Mouse (Mus musculus) neural tube, embryonic 11.5 days (tissue): ENCODE results near the gene Lhx4. TPM values are rescaled to one million over a fixed set of nuclear protein-coding genes. Genes with fewer than 3 reads are reported as not detected.
A peak's percentile ranks its signal among the peaks of the same experiment; 100 is the strongest.

Experiments used
- ATAC-seq: fragments of 200-750 bp; cut with Nextera tagmentation; 2 replicates; pipeline ENCODE4 v1.8.0; 2017; ENCODE audit warnings: moderate number of reproducible peaks, mild to moderate bottlenecking, moderate TSS enrichment, moderate library complexity; ENCODE audit not compliant: insufficient read depth, low FRiP score, low TSS enrichment
- DNase-seq: peaks from one replicate; pipeline ENCODE4 v3.0.0-alpha.2; 2015; ENCODE audit warnings: low spot score
- H3K27ac ChIP-seq: fragments of 300-500 bp; sonication (generic); 2 replicates; pipeline ENCODE4 v1.5.1; 2014; ENCODE audit warnings: low read depth, mild to moderate bottlenecking, low read length
- H3K27me3 ChIP-seq: fragments of 300-500 bp; sonication (generic); 2 replicates; pipeline ENCODE4 v1.6.1; 2014; ENCODE audit warnings: mild to moderate bottlenecking, low read length, mixed read lengths; ENCODE audit not compliant: control insufficient read depth, insufficient read depth
- H3K36me3 ChIP-seq: fragments of 300-500 bp; sonication (generic); 2 replicates; pipeline ENCODE4 v1.6.1; 2014; ENCODE audit warnings: mild to moderate bottlenecking, low read length, moderate library complexity, mixed read lengths; ENCODE audit not compliant: control insufficient read depth, insufficient read depth
- H3K4me1 ChIP-seq: fragments of 300-500 bp; sonication (generic); 2 replicates; pipeline ENCODE4 v1.6.1; 2014; ENCODE audit warnings: low read length, mixed read lengths; ENCODE audit not compliant: control insufficient read depth, insufficient read depth
- H3K4me2 ChIP-seq: fragments of 300-500 bp; sonication (generic); 2 replicates; pipeline ENCODE4 v1.6.1; 2014; ENCODE audit warnings: low read depth, mild to moderate bottlenecking, moderate library complexity
- H3K4me3 ChIP-seq: fragments of 300-500 bp; sonication (generic); 2 replicates; pipeline ENCODE4 v1.5.1; 2014; ENCODE audit warnings: low read depth, low read length
- H3K9ac ChIP-seq: fragments of 300-500 bp; sonication (generic); 2 replicates; pipeline ENCODE4 v1.6.1; 2014; ENCODE audit warnings: mild to moderate bottlenecking, low read length
- H3K9me3 ChIP-seq: fragments of 300-500 bp; sonication (generic); 2 replicates; pipeline ENCODE4 v1.6.1; 2016; ENCODE audit warnings: low read length; ENCODE audit not compliant: control insufficient read depth
- WGBS: fragments of 180-500 bp; shearing (Covaris S2); extraction: QIAGEN DNeasy Blood & Tissue Kit; methylation state at CpG from one replicate; pipeline ENCODE4 v1.1.7; 2014; 5-methylcytosine and 5-hydroxymethylcytosine counted together
- polyA plus RNA-seq: library from polyadenylated mRNA; unstranded; fragments of >200 nt; fragmentation: Nextera tagmentation; extraction: Ambion mirVana; gene quantifications from 2 replicates; pipeline ENCODE4 v1.2.1, GENCODE M21; 2014

The Lhx4 gene
- polyA plus RNA-seq, 1 experiment from 2014 or later, result 13.9 TPM

- under 1% methylated on average over 58 of the region's 58 CpGs for WGBS
- Histone ChIP-seq H3K4me2 (peak overlapping the region; percentile 14), H3K9me3 (no peaks in the 10 kb centered on the region), H3K27me3 (peaks cover 100% of the 10 kb centered on the region), H3K4me1 (peaks cover 7% of the 10 kb centered on the region; the same call in 1 of the 2 replicates), H3K36me3 (no peaks in the 10 kb centered on the region), H3K27ac (no peak overlapping the region), H3K4me3 (no peak overlapping the region), H3K9ac (peak overlapping the region; percentile 2; the same call in 1 of the 2 replicates)
- ATAC-seq (no peak), DNase-seq (peak; percentile 41)
Observed at GRCm38 (mm10) chr1:155737017-155737808, 14.3 kb downstream of the Lhx4 start.

GRCm38 (mm10) chr1:155736096-155736825 is 15.2 kb downstream of the Lhx4 start:
- H3K27me3 ChIP-seq, result peaks cover 100% of the 10 kb centered on the region
- H3K27ac ChIP-seq, result no peak overlapping the region
- no peaks in the 10 kb centered on the region for H3K36me3 ChIP-seq
- peak overlapping the region; percentile 14; the same call in 1 of the 2 replicates for H3K4me2 ChIP-seq
- DNase-seq (peak; percentile 26), ATAC-seq (no peak)
- H3K9me3 ChIP-seq, result no peaks in the 10 kb centered on the region
- H3K4me3 ChIP-seq, result no peak overlapping the region
- H3K4me1 ChIP-seq, result peaks cover 3% of the 10 kb centered on the region; the same call in 1 of the 2 replicates
- H3K9ac ChIP-seq, result no peak overlapping the region
- under 1% methylated on average over 26 of the region's 26 CpGs for WGBS

- 0% methylated on average over 2 of the region's 2 CpGs for WGBS
- H3K4me2 ChIP-seq, result no peak overlapping the region
- H3K27ac ChIP-seq, result no peak overlapping the region
- H3K9ac ChIP-seq, result no peak overlapping the region
- peaks cover 4% of the 10 kb centered on the region; the same call in 1 of the 2 replicates for H3K4me1 ChIP-seq
- no peak overlapping the region for H3K4me3 ChIP-seq
- H3K36me3 ChIP-seq, result no peaks in the 10 kb centered on the region
- H3K27me3 ChIP-seq, result peaks cover 90% of the 10 kb centered on the region
- ATAC-seq (no peak), DNase-seq (no peak)
- H3K9me3 ChIP-seq, result no peaks in the 10 kb centered on the region
Observed at GRCm38 (mm10) chr1:155731156-155731555, 20.3 kb downstream of the Lhx4 start.

GRCm38 (mm10) chr1:155729113-155729795 is 22.2 kb downstream of the Lhx4 start:
- Histone ChIP-seq H3K4me1 (peaks cover 4% of the 10 kb centered on the region; the same call in 1 of the 2 replicates), H3K4me2 (peak overlapping the region; percentile 15; the same call in 1 of the 2 replicates), H3K4me3 (no peak overlapping the region), H3K9ac (no peak overlapping the region), H3K36me3 (no peaks in the 10 kb centered on the region), H3K9me3 (no peaks in the 10 kb centered on the region), H3K27ac (no peak overlapping the region), H3K27me3 (peaks cover 74% of the 10 kb centered on the region)
- ATAC-seq (no peak), DNase-seq (peak; percentile 31)
- WGBS, result 2% methylated on average over 23 of the region's 23 CpGs

DNA sequence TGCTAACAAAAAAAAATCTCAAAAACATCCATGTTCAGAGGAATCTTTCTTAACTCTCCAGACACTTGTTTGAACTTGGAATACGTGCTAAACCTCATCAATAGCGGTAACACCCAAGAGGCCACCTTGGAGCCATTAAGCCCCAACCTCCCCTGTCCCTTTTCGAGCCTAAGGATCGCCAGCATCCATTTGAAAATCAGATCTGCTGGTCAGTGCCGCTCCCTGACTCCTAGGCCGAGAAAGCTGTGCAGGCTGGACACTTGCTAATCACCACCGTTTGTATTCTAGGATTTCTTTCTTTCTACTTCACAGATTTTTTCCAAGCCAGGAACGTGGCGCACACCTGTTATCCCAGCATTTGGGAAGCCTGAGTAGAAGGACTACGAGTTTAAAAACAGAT is 23.7 kb downstream of the Lhx4 start:
- H3K27me3 ChIP-seq, result peaks cover 70% of the 10 kb centered on the region
- H3K9me3 ChIP-seq, result no peaks in the 10 kb centered on the region
- H3K9ac ChIP-seq, result no peak overlapping the region
- H3K4me3 ChIP-seq, result no peak overlapping the region
- peaks cover 4% of the 10 kb centered on the region; the same call in 1 of the 2 replicates for H3K4me1 ChIP-seq
- no peak for ATAC-seq
- no peak overlapping the region for H3K27ac ChIP-seq
- no peaks in the 10 kb centered on the region for H3K36me3 ChIP-seq
- WGBS, result 17% methylated on average over 10 of the region's 10 CpGs
- no peak for DNase-seq
- no peak overlapping the region for H3K4me2 ChIP-seq

DNA sequence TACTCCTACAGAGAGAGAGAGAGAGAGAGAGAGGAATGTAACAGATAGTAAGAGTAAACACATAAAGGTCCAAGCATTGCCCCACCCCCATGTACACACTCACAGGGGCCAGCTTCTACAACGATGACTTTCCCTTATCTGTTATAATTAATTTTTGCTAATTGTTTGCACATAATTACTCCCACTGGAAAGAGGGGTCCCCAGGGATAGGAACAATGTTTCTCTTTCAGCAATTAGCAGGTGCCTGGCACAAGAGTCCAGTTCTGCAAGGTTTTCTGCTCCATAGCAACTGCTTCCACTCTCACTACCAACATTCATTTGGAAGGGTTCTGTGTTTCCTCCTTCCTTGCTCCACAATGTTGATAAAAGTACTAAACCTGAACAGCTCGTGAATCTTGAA is 25.6 kb downstream of the Lhx4 start:
- no peak overlapping the region for H3K4me2 ChIP-seq
- H3K27me3 ChIP-seq, result peaks cover 60% of the 10 kb centered on the region
- no peak overlapping the region for H3K9ac ChIP-seq
- DNase-seq (no peak), ATAC-seq (no peak)
- H3K9me3 ChIP-seq, result no peaks in the 10 kb centered on the region
- WGBS, result 84% methylated on average over 2 of the region's 2 CpGs
- no peak overlapping the region for H3K27ac ChIP-seq
- no peak overlapping the region for H3K4me3 ChIP-seq
- H3K36me3 ChIP-seq, result no peaks in the 10 kb centered on the region
- peaks cover 8% of the 10 kb centered on the region; the same call in 1 of the 2 replicates for H3K4me1 ChIP-seq

DNA sequence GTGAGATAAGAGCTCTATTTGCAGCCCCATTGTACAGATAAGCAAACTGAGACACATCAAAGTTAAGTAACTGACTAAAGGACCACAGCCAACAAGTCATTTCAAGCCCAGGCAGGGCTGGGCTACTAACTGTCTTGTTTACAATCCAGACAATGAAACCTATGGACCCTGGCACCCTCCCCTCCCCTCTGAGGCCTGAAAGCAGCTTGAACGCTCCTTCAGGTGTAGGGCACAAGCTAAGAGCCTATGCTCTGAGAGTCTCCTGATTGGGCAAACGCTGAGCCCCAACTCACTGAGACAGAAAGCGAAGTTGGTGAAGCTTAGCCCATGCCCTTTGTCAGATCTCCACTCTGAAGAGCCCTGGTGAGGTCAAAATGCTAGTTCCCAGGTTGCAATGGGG is 27.2 kb downstream of the Lhx4 start:
- Histone ChIP-seq H3K4me1 (0 out of 2 replicates have a peak, but pooled peaks cover 3% of the 10 kb centered on the region), H3K9ac (no peak overlapping the region), H3K4me3 (no peak overlapping the region), H3K36me3 (no peaks in the 10 kb centered on the region), H3K27ac (no peak overlapping the region), H3K4me2 (no peak overlapping the region), H3K27me3 (peaks cover 44% of the 10 kb centered on the region), H3K9me3 (no peaks in the 10 kb centered on the region)
- 75% methylated on average over 3 of the region's 3 CpGs for WGBS
- ATAC-seq, result no peak
- DNase-seq, result no peak

GRCm38 (mm10) chr1:155722185-155722584 is 29.3 kb downstream of the Lhx4 start:
- Histone ChIP-seq H3K27me3 (peaks cover 23% of the 10 kb centered on the region), H3K9ac (no peak overlapping the region), H3K4me1 (0 out of 2 replicates have a peak, but pooled peaks cover 3% of the 10 kb centered on the region), H3K27ac (no peak overlapping the region), H3K4me2 (peak overlapping the region; percentile 17; the same call in 1 of the 2 replicates), H3K36me3 (no peaks in the 10 kb centered on the region), H3K9me3 (no peaks in the 10 kb centered on the region), H3K4me3 (no peak overlapping the region)
- ATAC-seq, result no peak
- WGBS, result 1% methylated on average over 13 of the region's 13 CpGs
- DNase-seq, result peak; percentile 79
